In the genomic region with DNA sequence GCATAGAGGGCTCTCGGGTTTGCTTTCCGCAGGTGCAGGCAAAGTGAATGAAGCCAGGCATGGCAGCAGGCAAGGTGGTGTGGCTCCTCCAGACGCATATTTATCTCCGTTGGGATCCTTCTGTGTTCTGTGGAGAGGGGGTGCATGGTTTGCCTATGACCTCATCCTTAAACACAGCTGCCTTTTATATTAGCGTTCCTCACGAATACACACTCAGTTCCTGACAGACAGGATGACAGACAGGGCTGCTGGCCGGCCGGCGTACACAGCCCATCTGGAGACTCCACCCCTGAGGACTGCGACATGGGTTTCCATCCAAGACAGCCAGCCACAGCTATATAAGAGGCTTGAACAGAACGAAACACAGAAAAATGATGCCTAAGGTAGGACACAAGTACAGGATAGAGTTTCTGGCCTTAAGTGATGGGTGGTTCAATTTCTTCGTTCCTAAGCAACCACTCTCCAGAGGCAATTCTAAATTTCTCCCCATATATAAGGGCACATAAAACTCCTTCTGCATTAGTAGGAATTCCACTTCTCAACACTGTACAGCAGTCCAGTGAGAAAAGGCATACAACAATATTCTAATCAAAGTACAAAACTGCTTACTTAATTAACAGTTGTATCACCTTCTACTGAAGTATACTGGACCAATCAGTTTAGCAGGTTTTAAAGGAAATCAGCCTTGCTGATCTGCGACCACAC, we compare ENCODE assay signal across 8 mouse cellular contexts.
A peak's percentile ranks its signal among the peaks of the same experiment; 100 is the strongest.
DNase-seq lines count a peak whose midpoint lies in the region; ATAC-seq lines count a peak whose summit lies in the region.

No protein-coding gene starts in this region.

- H3K36me3 ChIP-seq in limb, embryonic 12.5 days = no peaks in the 10 kb centered on the region
- H3K36me3 ChIP-seq in limb, embryonic 10.5 days = no peaks in the 10 kb centered on the region
- H3K36me3 ChIP-seq in forebrain, embryonic 15.5 days = no peaks in the 10 kb centered on the region
- no peaks in the 10 kb centered on the region for H3K36me3 ChIP-seq in intestine, embryonic 15.5 days
- no peaks in the 10 kb centered on the region for H3K36me3 ChIP-seq in stomach, embryonic 14.5 days (ENCODE audit: control insufficient read depth, insufficient read depth, low read length)

- no peak overlapping the region for H3K4me3 ChIP-seq in limb, embryonic 12.5 days (replicated peaks)
- no peak overlapping the region for H3K4me3 ChIP-seq in limb, embryonic 10.5 days
- H3K4me3 ChIP-seq in forebrain, embryonic 15.5 days = no peak overlapping the region
- H3K4me3 ChIP-seq in intestine, embryonic 15.5 days (replicated peaks) = no peak overlapping the region
- H3K4me3 ChIP-seq in stomach, embryonic 14.5 days (ENCODE audit: low read depth, low read length) = no peak overlapping the region

- no peaks in the 10 kb centered on the region for H3K27me3 ChIP-seq in limb, embryonic 12.5 days
- no peaks in the 10 kb centered on the region for H3K27me3 ChIP-seq in limb, embryonic 10.5 days (ENCODE audit: low read depth, poor library complexity, severe bottlenecking)
- no peaks in the 10 kb centered on the region for H3K27me3 ChIP-seq in forebrain, embryonic 15.5 days
- H3K27me3 ChIP-seq in intestine, embryonic 15.5 days (replicated peaks) = no peaks in the 10 kb centered on the region
- H3K27me3 ChIP-seq in stomach, embryonic 14.5 days (ENCODE audit: control insufficient read depth, insufficient read depth, low read length) = no peaks in the 10 kb centered on the region

- 0 out of 2 replicates have a peak overlapping the region, but pooled peaks have one; percentile 43 for H3K27ac ChIP-seq in limb, embryonic 12.5 days
- H3K27ac ChIP-seq in limb, embryonic 10.5 days = no peak overlapping the region
- H3K27ac ChIP-seq in forebrain, embryonic 15.5 days (replicated peaks) = no peak overlapping the region
- H3K27ac ChIP-seq in intestine, embryonic 15.5 days = no peak overlapping the region; the same call in 1 of the 2 replicates
- no peak overlapping the region; the same call in 1 of the 2 replicates for H3K27ac ChIP-seq in stomach, embryonic 14.5 days (ENCODE audit: low read length)

- no peaks in the 10 kb centered on the region for H3K9me3 ChIP-seq in limb, embryonic 12.5 days
- no peaks in the 10 kb centered on the region for H3K9me3 ChIP-seq in limb, embryonic 10.5 days (replicated peaks)
- H3K9me3 ChIP-seq in forebrain, embryonic 15.5 days = no peaks in the 10 kb centered on the region
- H3K9me3 ChIP-seq in intestine, embryonic 15.5 days = no peaks in the 10 kb centered on the region
- no peaks in the 10 kb centered on the region for H3K9me3 ChIP-seq in stomach, embryonic 14.5 days (ENCODE audit: control insufficient read depth, low read depth, low read length)

- H3K4me2 ChIP-seq in limb, embryonic 12.5 days = no peak overlapping the region
- H3K4me2 ChIP-seq in forebrain, embryonic 15.5 days (replicated peaks) = no peak overlapping the region
- H3K4me2 ChIP-seq in intestine, embryonic 15.5 days (replicated peaks) = 0 out of 2 replicates have a peak overlapping the region, but pooled peaks have one; percentile 10
- no peak overlapping the region for H3K4me2 ChIP-seq in stomach, embryonic 14.5 days (replicated peaks; ENCODE audit: low read depth, low read length)

- H3K9ac ChIP-seq in limb, embryonic 12.5 days (replicated peaks) = no peak overlapping the region
- H3K9ac ChIP-seq in forebrain, embryonic 15.5 days (replicated peaks) = no peak overlapping the region
- no peak overlapping the region for H3K9ac ChIP-seq in intestine, embryonic 15.5 days
- H3K9ac ChIP-seq in stomach, embryonic 14.5 days (replicated peaks; ENCODE audit: low read depth, low read length) = no peak overlapping the region

- no peak for DNase-seq in limb, embryonic 10.5 days (ENCODE audit: low spot score)
- no peak for DNase-seq in thymus, postnatal 36 days
- no peak for DNase-seq in right cerebral cortex, postnatal 14 days

- ATAC-seq in limb, embryonic 12.5 days (ENCODE audit: insufficient number of reproducible peaks, insufficient read depth, low FRiP score, low TSS enrichment, low read depth) = peak; percentile 48; the same call in 1 of the 2 replicates
- ATAC-seq in forebrain, embryonic 15.5 days (replicated peaks) = peak; percentile 67
- ATAC-seq in intestine, embryonic 15.5 days = peak; percentile 55
- ATAC-seq in stomach, embryonic 14.5 days (ENCODE audit: insufficient number of reproducible peaks, insufficient read depth, low FRiP score, low read depth) = peak; percentile 42; the same call in 1 of the 2 replicates
- ATAC-seq in erythroid progenitor cell, adult 5-6 weeks (replicated peaks; ENCODE audit: low FRiP score, poor library complexity, severe bottlenecking) = no peak

- 61% methylated on average over 13 of the region's 13 CpGs for WGBS in limb, embryonic 12.5 days
- WGBS in limb, embryonic 10.5 days = 84% methylated on average over 13 of the region's 13 CpGs
- 29% methylated on average over 13 of the region's 13 CpGs for WGBS in forebrain, embryonic 15.5 days
- WGBS in intestine, embryonic 15.5 days = 29% methylated on average over 13 of the region's 13 CpGs
- WGBS in stomach, embryonic 14.5 days = 24% methylated on average over 13 of the region's 13 CpGs

- peaks cover 26% of the 10 kb centered on the region for H3K4me1 ChIP-seq in limb, embryonic 12.5 days (replicated peaks)
- H3K4me1 ChIP-seq in limb, embryonic 10.5 days = peaks cover 18% of the 10 kb centered on the region
- H3K4me1 ChIP-seq in forebrain, embryonic 15.5 days = peaks cover 19% of the 10 kb centered on the region
- H3K4me1 ChIP-seq in intestine, embryonic 15.5 days (replicated peaks) = peaks cover 32% of the 10 kb centered on the region
- H3K4me1 ChIP-seq in stomach, embryonic 14.5 days (ENCODE audit: control insufficient read depth, insufficient read depth, low read length) = peaks cover 30% of the 10 kb centered on the region
